Mouse (Mus musculus) spleen, embryonic (tissue): ENCODE results near the gene Aco2.

ENCODE experiments used
- CTCF ChIA-PET: fragments of 350-600 bp; sonication (Branson Sonifier 250); formaldehyde crosslinking; loops from one replicate; lab custom pipeline; 2022; lab: Charles Lee

The Aco2 gene

GRCm38 (mm10) chr15:81939774-81940173 is 67.7 kb downstream of the Aco2 start:
- CTCF ChIA-PET: no interaction called here

DNA sequence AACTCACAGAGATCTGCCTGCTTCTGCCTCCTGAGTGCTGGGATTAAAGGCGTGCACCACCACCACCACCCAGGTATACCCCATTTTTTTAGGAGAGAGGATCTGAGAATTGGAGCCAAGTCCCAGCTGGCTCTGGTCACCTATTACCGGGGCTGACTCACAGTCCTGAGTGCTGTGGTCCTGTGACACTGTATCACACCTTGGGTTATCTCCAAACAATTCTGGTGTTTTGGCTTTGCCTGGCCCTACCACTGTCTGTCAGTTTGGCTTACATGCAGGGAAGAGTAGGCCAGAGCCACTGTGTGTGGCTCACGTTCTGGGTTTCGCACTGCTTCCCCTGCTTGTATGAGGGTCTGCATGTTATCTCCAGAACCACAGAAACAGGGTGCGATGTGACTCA is 68.1 kb downstream of the Aco2 start:
- CTCF ChIA-PET: no interaction called here

DNA sequence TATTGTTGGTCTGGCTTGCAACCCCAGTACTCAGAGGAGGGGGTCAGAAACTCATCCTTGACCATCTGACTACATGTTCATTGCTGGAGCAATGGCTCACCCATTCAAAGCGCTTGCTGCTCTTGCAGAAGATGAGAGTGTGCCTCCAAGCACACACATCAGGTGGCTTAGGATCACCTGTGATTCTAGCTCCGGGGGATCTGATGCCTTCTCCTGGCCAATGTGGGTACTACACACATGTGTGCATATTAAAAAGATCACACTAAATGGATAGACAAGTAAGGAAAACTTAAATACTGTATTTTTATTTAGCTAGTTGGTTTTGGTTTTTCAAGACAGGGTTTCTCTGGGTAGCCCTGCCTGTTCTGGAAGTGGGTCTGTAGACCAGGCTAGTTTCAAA is 68.9 kb downstream of the Aco2 start:
- CTCF ChIA-PET: no interaction called here

DNA sequence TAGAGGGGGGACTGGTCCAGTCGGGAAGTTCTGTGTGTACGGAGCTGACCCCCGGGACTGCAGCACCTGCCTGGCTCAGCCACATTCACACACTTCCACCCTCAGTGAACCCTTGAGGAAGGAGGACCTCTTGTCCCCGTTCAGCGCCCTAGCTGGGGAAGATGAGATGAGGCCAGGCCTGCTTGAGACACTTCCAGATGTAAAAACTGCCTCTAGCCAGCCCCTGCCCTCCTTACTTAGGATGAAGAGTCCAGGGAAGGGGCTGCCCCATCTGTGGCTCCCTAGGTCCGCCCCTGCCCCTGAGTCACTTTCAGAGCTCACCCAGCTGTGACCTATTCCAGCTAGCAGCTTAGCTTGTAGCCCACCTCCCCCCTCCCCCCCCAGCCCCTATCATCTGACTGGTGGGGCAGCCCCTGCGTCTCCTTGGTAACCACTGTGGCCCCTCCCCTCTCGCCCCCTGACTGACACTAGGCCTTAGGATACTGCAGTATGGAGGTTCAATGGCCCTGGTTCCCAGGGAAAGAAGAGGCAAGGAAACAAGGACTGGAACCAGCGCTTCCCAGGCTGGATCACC is 71.2 kb downstream of the Aco2 start:
- CTCF ChIA-PET: interaction anchor here (0.6 to 0.7 kb wide), 2 partner anchors 116 to 206 kb away, joined by 3 read pairs; no protein-coding TSS in a partner anchor

- CTCF ChIA-PET: no interaction called here
These were observed 77.0 kb downstream of the Aco2 start for GRCm38 (mm10) chr15:81949076-81949475.

- CTCF ChIA-PET: interaction anchor here (0.6 kb wide), 1 partner anchor 116 kb away, joined by 5 read pairs; no protein-coding TSS in a partner anchor
These were observed 77.5 kb downstream of the Aco2 start for GRCm38 (mm10) chr15:81949476-81950131.

DNA sequence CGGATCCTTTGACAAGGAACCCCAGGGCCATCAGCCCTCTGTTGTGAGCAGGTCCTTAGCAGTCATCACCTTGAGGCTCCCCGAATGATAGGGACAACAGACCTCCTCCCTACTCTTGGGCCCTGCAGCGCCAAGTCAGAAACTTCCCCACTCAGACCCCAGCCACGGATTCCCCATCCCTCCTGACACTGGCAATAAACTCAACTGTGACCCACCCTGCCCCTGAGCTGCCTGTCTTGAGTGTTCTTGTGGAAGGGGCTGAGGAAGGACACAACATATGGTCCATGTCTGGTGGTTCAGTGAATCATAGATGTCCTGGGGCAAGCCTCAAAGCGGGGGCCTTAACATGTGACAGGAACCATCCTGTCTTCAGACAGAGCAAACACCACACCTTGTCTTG is 78.6 kb downstream of the Aco2 start:
- CTCF ChIA-PET: no interaction called here

DNA sequence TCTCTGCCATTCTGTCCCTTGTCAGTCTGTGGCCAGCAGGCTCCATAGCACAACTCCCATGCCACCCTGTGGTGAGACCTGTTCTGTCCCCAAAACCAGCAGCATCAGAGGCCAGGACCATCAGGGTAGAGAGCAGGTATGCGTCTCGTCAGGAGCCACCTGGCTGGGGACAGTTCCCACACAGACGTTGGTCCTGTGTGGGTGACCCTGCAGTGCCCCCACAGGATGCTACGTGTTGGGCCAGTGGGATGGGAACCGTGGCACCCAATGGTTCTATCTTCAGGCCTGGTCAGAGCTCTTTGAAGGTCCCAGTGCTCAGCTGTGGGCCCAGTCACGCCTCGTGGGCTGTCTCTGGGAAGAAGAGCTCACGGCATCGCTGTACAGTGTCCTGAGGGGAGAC is 79.0 kb downstream of the Aco2 start:
- CTCF ChIA-PET: no interaction called here

DNA sequence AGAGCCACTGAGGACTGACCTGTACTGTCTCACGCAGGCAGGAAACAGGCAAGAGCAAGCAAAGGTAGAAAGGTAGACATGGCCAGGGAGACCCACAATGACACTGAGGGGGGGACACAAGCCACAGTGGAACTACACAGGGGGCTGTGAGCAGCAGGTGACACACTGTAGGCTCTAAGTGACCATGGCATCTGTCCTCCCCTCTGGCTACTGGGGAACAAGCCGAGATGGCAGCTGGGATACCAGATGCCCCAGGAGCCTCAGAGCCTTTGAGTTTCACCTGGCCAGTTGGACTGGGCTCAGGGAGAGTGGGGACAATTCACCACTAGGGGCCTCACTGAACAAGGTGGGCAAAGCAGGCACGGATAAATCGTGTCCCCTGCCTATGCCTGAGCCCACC is 80.2 kb downstream of the Aco2 start:
- CTCF ChIA-PET: no interaction called here

DNA sequence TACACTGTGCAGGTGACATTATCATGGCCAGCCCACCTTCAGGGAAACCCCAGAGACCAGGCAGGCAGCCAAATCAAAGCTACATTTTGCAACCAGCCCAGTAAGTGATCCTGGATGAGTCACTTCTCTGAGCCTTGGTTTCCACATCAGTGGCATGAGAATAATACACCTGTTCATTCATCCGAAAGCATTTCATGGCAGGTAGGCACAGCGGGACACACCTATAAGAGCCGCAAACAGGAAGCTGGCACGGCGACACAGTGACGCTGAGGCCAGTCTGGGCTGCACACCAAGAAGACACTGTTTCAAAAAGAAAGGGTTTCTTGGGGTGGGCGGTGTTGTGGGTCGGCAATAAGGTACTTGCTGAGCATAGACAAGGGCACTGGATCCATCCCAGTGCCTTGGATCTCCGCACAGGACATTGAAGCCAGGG is 82.1 kb downstream of the Aco2 start:
- CTCF ChIA-PET: no interaction called here

GRCm38 (mm10) chr15:81954716-81955115 is 82.6 kb downstream of the Aco2 start:
- CTCF ChIA-PET: no interaction called here

GRCm38 (mm10) chr15:81955414-81955813 is 83.3 kb downstream of the Aco2 start:
- CTCF ChIA-PET: interaction anchor here (0.5 kb wide), 1 partner anchor 23 kb away, joined by 5 read pairs; no protein-coding TSS in a partner anchor

DNA sequence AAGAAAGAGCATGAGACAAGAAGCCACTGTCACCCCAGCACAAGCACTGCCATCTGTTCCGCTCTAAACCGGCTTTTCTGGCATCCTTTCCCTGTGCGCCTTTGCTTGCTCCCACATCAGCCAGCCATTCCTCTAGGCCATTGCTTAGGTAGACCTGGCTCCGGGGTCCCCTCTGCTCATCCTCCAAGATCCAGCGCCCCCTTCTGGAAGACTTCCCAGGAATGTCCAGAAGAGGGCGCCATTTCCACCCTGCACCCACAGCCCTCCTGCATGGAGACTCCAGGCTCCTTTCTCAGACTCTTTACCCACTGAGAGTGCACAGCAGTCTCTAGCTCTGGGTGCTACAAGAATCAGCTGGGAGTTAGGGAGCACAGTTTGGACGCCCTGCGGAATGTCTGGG is 84.3 kb downstream of the Aco2 start:
- CTCF ChIA-PET: no interaction called here

GRCm38 (mm10) chr15:81957598-81957997 is 85.5 kb downstream of the Aco2 start:
- CTCF ChIA-PET: interaction anchor here (0.7 kb wide), 1 partner anchor 75 kb away, joined by 4 read pairs; no protein-coding TSS in a partner anchor

DNA sequence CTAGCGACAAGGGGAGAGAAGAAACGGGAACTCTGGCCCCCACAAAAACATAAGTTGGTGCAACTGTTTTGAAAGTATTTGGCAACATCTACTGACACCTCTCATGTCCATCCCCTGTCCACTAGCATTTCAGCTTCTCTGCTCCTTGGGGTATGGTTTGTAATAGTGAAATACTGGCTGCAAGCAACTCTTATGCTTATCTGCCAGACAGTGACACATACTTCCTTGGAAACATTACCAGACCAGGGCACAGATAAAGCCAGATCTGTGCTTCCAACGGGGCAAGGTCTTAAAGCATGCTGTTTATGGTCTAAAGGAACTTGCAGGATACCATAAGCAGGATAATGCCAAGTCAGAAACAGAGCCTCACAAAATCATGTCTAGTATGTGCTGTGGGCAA is 86.8 kb downstream of the Aco2 start:
- CTCF ChIA-PET: no interaction called here

DNA sequence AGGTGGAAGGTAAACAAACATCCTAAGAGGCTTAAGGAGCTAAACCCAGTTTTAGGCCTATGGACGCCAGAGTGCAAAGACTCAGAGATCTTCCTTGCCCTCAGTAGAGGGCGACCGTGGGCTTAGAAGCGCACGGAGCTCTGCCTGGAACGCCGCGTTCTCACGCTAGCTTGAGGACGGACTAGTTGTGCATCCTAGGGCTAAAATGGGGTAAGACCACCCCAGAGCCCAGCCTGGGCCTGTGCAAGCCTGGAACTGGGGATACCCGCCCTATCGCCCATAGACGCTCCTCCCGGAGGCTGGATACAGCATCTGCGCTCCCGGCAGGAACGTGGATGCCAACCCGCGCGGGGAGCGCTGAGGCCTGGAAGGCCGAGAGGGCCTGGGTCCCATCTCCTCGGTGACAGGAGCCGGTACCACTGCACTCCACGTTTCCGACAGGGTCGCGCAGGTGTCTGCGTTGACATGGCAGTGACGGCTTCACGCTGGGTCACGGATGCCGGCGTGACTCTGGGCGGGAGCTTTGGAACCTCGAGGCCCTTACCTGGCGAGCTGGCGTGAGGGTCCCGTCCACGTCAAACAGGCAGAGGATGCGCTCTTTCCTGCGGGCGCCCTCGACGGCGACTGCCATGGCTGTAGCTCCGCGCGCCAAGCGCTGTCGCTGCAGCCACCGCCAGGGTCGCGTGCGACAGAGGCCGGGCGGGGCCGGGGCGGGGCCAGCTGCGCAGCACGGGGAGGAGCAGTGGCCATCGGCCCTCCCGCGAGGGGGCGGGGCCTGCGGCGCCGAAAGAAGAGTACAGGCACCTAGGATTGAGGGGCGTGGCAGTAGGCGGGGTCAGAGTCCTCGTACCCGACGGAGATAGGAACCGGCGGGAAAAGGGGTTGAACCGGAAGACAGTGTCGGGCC is 88.3 kb downstream of the Aco2 start, which contains the start of gene Pmm1:
Gene Pmm1, minus strand, starts transcription at position 760 of the 907 bp plus-strand sequence.
- CTCF ChIA-PET: interaction anchor here (0.6 to 0.7 kb wide), 2 partner anchors 74 to 104 kb away, joined by 3 to 5 read pairs; no protein-coding TSS in a partner anchor

- CTCF ChIA-PET: interaction anchor here (0.6 kb wide), 3 partner anchors 30 to 105 kb away, joined by 3 to 5 read pairs (median 3); no protein-coding TSS in a partner anchor
These were observed 89.0 kb downstream of the Aco2 start for GRCm38 (mm10) chr15:81961078-81961451.

- CTCF ChIA-PET: no interaction called here
These were observed 92.2 kb downstream of the Aco2 start for GRCm38 (mm10) chr15:81964262-81964661.
